In genomic region chr2:59697123-59697522, GRCm38 (mm10) we compare ENCODE assay signal across 8 mouse cellular contexts.
DNase-seq lines count a peak whose midpoint lies in the region; ATAC-seq and TF ChIP-seq lines count a peak whose summit lies in the region.
"Had no signal": no experiment of that assay in that cellular context is flagged by ENCODE, and none has a peak within 500 bp of the region (broad histone marks: within the 10 kb centered on the region; RNA-seq: fewer than 3 reads in every experiment).

No protein-coding gene starts in this region.

- no peak overlapping the region for H3K9ac ChIP-seq in intestine, embryonic 14.5 days (ENCODE audit: low read length)
- no peak overlapping the region for H3K9ac ChIP-seq in intestine, embryonic 15.5 days

- WGBS in intestine, embryonic 14.5 days: 74% methylated on average over 3 of the region's 3 CpGs
- 64% methylated on average over 3 of the region's 3 CpGs for WGBS in intestine, embryonic 15.5 days
- WGBS in embryonic facial prominence, embryonic 10.5 days: 61% methylated on average over 3 of the region's 3 CpGs
- 48% methylated on average over 3 of the region's 3 CpGs for WGBS in kidney, adult 2 months

- TF ChIP-seq CTCF in kidney, adult 2 months (conservative IDR thresholded peaks at IDR 0.05; ENCODE audit: insufficient read depth, insufficient read length, low read depth, low read length): no peak

- peak overlapping the region; percentile 47 for H3K27ac ChIP-seq in intestine, embryonic 14.5 days (ENCODE audit: low read depth)
- no peak overlapping the region for H3K27ac ChIP-seq in intestine, embryonic 15.5 days
- peak overlapping the region; percentile 85 for H3K27ac ChIP-seq in embryonic facial prominence, embryonic 10.5 days (replicated peaks)
- peak overlapping the region; percentile 39; the same call in 1 of the 2 replicates for H3K27ac ChIP-seq in kidney, adult 2 months (ENCODE audit: insufficient read depth, low read depth, low read length)

- no peak for DNase-seq in intestine, embryonic 14.5 days (ENCODE audit: low spot score)
- DNase-seq in embryonic facial prominence, embryonic 10.5 days (ENCODE audit: low spot score): no peak
- DNase-seq in kidney, adult 2 months: peak; percentile 93
- DNase-seq in testis, postnatal 14 days (ENCODE audit: low spot score): no peak
- no peak for DNase-seq in natural killer cell, adult 2 months (ENCODE audit: low spot score in 2 of 2)
- DNase-seq: right cerebral cortex, postnatal 4 days had no signal

- no peak for ATAC-seq in intestine, embryonic 14.5 days (replicated peaks; ENCODE audit: low FRiP score, low TSS enrichment, low read depth)
- no peak; the same call in 1 of the 2 replicates for ATAC-seq in intestine, embryonic 15.5 days

- no peak overlapping the region for H3ac ChIP-seq in myocyte (ENCODE audit: control insufficient read depth, insufficient read length)

- H3K4me1 ChIP-seq in intestine, embryonic 14.5 days (replicated peaks; ENCODE audit: control insufficient read depth, insufficient read depth, low read length): peaks cover 24% of the 10 kb centered on the region
- H3K4me1 ChIP-seq in intestine, embryonic 15.5 days (replicated peaks): peaks cover 9% of the 10 kb centered on the region; the same call in 1 of the 2 replicates
- peaks cover 62% of the 10 kb centered on the region for H3K4me1 ChIP-seq in embryonic facial prominence, embryonic 10.5 days
- H3K4me1 ChIP-seq in kidney, adult 2 months (ENCODE audit: control insufficient read depth, insufficient read depth, low read length): peaks cover 16% of the 10 kb centered on the region

- no peaks in the 10 kb centered on the region for H3K9me3 ChIP-seq in intestine, embryonic 14.5 days (ENCODE audit: control insufficient read depth, low read length)
- H3K9me3 ChIP-seq in intestine, embryonic 15.5 days: no peaks in the 10 kb centered on the region
- no peaks in the 10 kb centered on the region for H3K9me3 ChIP-seq in embryonic facial prominence, embryonic 10.5 days

- H3K79me2 ChIP-seq in myocyte (ENCODE audit: control insufficient read depth, insufficient read depth): peaks cover 69% of the 10 kb centered on the region

- no peak for TF ChIP-seq POLR2A in kidney, adult 2 months (IDR thresholded peaks at IDR 0.05; ENCODE audit: low read depth, low read length)
- no peak for TF ChIP-seq POLR2A in myocyte (IDR thresholded peaks at IDR 0.05; ENCODE audit: insufficient read length, low read depth)

- H3K36me3 ChIP-seq in intestine, embryonic 14.5 days (ENCODE audit: control insufficient read depth, insufficient read depth, low read length): no peaks in the 10 kb centered on the region
- no peaks in the 10 kb centered on the region for H3K36me3 ChIP-seq in intestine, embryonic 15.5 days
- H3K36me3 ChIP-seq in embryonic facial prominence, embryonic 10.5 days (replicated peaks): peaks cover 9% of the 10 kb centered on the region
- H3K36me3 ChIP-seq in kidney, adult 2 months (ENCODE audit: control insufficient read depth, insufficient read depth, low read length): no peaks in the 10 kb centered on the region
- H3K36me3 ChIP-seq in myocyte (ENCODE audit: control insufficient read depth, insufficient read depth): peaks cover 5% of the 10 kb centered on the region

- H3K27me3 ChIP-seq in intestine, embryonic 14.5 days (replicated peaks; ENCODE audit: control insufficient read depth, insufficient read depth, low read length): no peaks in the 10 kb centered on the region
- H3K27me3 ChIP-seq in intestine, embryonic 15.5 days (replicated peaks): no peaks in the 10 kb centered on the region
- no peaks in the 10 kb centered on the region for H3K27me3 ChIP-seq in embryonic facial prominence, embryonic 10.5 days (replicated peaks; ENCODE audit: low read depth, poor library complexity, severe bottlenecking)
- H3K27me3 ChIP-seq in kidney, adult 2 months (replicated peaks; ENCODE audit: control insufficient read depth, insufficient read depth, low read length): no peaks in the 10 kb centered on the region
- H3K27me3 ChIP-seq in myocyte (ENCODE audit: control insufficient read depth, insufficient read depth, insufficient read length): no peaks in the 10 kb centered on the region

- no peak overlapping the region for H3K4me3 ChIP-seq in intestine, embryonic 14.5 days (ENCODE audit: low read depth, low read length)
- no peak overlapping the region for H3K4me3 ChIP-seq in intestine, embryonic 15.5 days (replicated peaks)
- no peak overlapping the region for H3K4me3 ChIP-seq in embryonic facial prominence, embryonic 10.5 days
- H3K4me3 ChIP-seq in kidney, adult 2 months (ENCODE audit: insufficient read depth, low read depth, low read length): no peak overlapping the region
- H3K4me3 ChIP-seq in myocyte: no peak overlapping the region

- no peak overlapping the region for H3K4me2 ChIP-seq in intestine, embryonic 14.5 days (ENCODE audit: low read length)
- H3K4me2 ChIP-seq in intestine, embryonic 15.5 days (replicated peaks): no peak overlapping the region
- peak overlapping the region; percentile 71 for H3K4me2 ChIP-seq in myocyte (ENCODE audit: low read depth)

TF ChIP-seq in myocyte, 11 proteins besides CTCF, POLR2A, EP300 and RAD21:
- TF ChIP-seq SRF (IDR thresholded peaks at IDR 0.05; ENCODE audit: control insufficient read depth, insufficient read length, low read depth) (no peak), TCF3 (IDR thresholded peaks at IDR 0.05; ENCODE audit: insufficient read length, low read depth) (no peak), USF1 (IDR thresholded peaks at IDR 0.05; ENCODE audit: low read depth) (no peak), MAX (IDR thresholded peaks at IDR 0.05; ENCODE audit: low read depth) (no peak)
